Mouse (Mus musculus) heart, embryonic 15.5 days (tissue): ENCODE results near the gene Lypd3. TPM values are rescaled to one million over a fixed set of nuclear protein-coding genes. Genes with fewer than 3 reads are reported as not detected.

Experiments
- ATAC-seq: fragments of 200-750 bp; cut with Nextera tagmentation; replicated peaks from 2 replicates; pipeline ENCODE4 v1.8.0; 2017; ENCODE audit warnings: low read depth, moderate TSS enrichment; ENCODE audit not compliant: insufficient number of reproducible peaks, insufficient read depth, low FRiP score
- H3K27ac ChIP-seq: fragments of 300-500 bp; sonication (generic); 2 replicates; pipeline ENCODE4 v1.5.1; 2015; ENCODE audit warnings: mild to moderate bottlenecking, inconsistent platforms
- H3K27me3 ChIP-seq: fragments of 300-500 bp; sonication (generic); 2 replicates; pipeline ENCODE4 v1.6.1; 2015; ENCODE audit warnings: inconsistent platforms
- H3K36me3 ChIP-seq: fragments of 300-500 bp; sonication (generic); 2 replicates; pipeline ENCODE4 v1.6.1; 2015; ENCODE audit warnings: mild to moderate bottlenecking, inconsistent platforms
- H3K4me1 ChIP-seq: fragments of 300-500 bp; sonication (generic); replicated peaks from 2 replicates; pipeline ENCODE4 v1.6.1; 2015; ENCODE audit warnings: inconsistent platforms
- H3K4me2 ChIP-seq: fragments of 300-500 bp; sonication (generic); 2 replicates; pipeline ENCODE4 v1.6.1; 2015; ENCODE audit warnings: inconsistent platforms, mild to moderate bottlenecking, moderate library complexity
- H3K4me3 ChIP-seq: fragments of 300-500 bp; sonication (generic); 2 replicates; pipeline ENCODE4 v1.5.1; 2015; ENCODE audit warnings: mild to moderate bottlenecking, inconsistent platforms
- H3K9ac ChIP-seq: fragments of 300-500 bp; sonication (generic); 2 replicates; pipeline ENCODE4 v1.6.1; 2015; ENCODE audit warnings: mild to moderate bottlenecking, inconsistent platforms
- H3K9me3 ChIP-seq: fragments of 300-500 bp; sonication (generic); replicated peaks from 2 replicates; pipeline ENCODE4 v1.6.1; 2016; ENCODE audit warnings: inconsistent platforms
- WGBS: fragments of 180-500 bp; shearing (Covaris S2); methylation state at CpG from one replicate; pipeline ENCODE4 v1.1.7; 2015; ENCODE audit warnings: mixed read lengths; 5-methylcytosine and 5-hydroxymethylcytosine counted together
- polyA plus RNA-seq: library from polyadenylated mRNA; unstranded; fragments of >200 nt; fragmentation: Nextera tagmentation; extraction: Ambion mirVana; gene quantifications from 2 replicates; pipeline ENCODE4 v1.2.1, GENCODE M21; 2015

Gene Lypd3
- polyA plus RNA-seq, 1 experiment from 2014 or later, result 0.10 TPM

DNA sequence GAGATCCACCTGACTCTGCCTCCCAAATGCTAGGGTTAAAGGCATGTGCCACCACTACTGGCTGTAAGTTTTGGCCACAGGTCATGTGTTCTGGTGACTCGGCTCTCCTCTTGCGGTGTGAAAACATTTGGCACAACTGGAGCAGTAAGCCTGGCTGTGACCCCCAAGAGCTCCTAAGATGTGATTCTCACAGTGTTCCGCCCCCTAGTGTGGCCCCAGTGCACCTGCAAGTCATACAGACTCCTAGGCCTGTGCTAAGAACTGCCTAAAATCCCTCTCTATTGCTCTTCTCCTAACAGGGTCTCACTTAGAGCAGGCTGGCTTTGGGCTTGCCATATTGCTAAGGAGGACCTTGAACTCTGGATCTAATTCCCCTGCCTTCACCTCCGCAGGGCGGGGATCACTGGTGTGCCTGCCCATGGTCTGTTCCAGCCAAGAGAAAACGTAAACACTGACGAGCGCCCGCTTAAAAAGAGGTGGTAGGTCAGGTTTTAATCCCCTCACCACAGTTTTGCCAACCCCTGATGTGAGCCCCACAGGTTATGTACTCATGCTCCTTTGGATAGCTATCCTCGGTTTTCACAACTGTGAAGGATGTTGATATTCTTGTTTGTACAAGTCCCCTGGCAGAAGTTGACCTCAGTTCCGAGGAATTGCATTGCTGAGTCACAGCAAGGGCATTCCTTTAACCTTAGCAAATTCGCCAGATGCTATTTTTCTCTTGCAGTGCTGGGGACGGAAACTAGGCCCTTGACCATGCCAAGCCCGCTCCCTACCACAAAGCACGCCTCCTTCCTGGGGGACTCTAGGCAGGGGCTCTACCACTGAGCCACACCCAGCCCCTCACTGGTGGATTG lies 36.9 kb upstream of the Lypd3 start:
- peaks cover 6% of the 10 kb centered on the region for H3K4me1 ChIP-seq
- H3K27me3 ChIP-seq, result no peaks in the 10 kb centered on the region
- H3K36me3 ChIP-seq, result no peaks in the 10 kb centered on the region
- no peaks in the 10 kb centered on the region for H3K9me3 ChIP-seq
- WGBS, result 68% methylated on average over 15 of the region's 15 CpGs
- no peak overlapping the region for H3K4me3 ChIP-seq
- H3K4me2 ChIP-seq, result no peak overlapping the region
- H3K27ac ChIP-seq, result no peak overlapping the region
- no peak overlapping the region for H3K9ac ChIP-seq
- no peak for ATAC-seq

DNA sequence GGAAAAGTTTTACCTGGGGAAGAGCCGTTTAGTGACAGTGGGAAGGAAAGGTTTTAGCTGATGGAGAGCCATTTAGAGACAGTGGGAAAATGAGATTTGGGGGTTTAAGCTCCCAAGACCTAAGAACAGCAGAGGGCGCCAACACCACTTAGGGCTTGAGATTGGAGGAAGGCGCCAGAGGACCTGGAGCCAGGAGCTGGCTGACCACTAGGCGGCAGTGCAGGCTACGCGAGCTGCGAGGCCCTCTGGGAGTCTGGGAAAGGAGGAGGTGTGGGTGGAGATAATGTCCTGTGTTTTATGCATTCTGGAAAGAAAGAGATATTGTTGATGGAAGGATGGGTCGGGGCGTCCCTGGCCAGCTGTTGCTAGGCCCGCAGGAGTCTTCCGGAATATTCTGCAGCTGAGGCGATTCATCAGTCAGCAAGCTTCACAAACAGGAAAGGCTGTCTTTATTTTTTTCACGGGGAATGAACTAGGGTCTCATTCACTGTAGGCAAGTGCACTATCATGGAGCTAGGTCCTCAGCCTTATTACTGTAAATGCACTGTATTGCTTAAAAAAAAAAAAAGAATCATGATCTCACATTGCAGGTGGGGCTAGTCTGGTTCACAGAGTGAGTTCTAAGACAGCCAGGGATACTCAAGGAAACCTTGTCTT lies 35.3 kb upstream of the Lypd3 start:
- no peaks in the 10 kb centered on the region for H3K27me3 ChIP-seq
- H3K36me3 ChIP-seq, result no peaks in the 10 kb centered on the region
- no peaks in the 10 kb centered on the region for H3K9me3 ChIP-seq
- WGBS, result 7% methylated on average over 13 of the region's 13 CpGs
- peak overlapping the region; percentile 52 for H3K4me2 ChIP-seq
- H3K27ac ChIP-seq, result no peak overlapping the region
- peak; percentile 80; the same call in 1 of the 2 replicates for ATAC-seq
- peaks cover 2% of the 10 kb centered on the region; the same call in 1 of the 2 replicates for H3K4me1 ChIP-seq
- H3K9ac ChIP-seq, result no peak overlapping the region
- H3K4me3 ChIP-seq, result no peak overlapping the region

DNA sequence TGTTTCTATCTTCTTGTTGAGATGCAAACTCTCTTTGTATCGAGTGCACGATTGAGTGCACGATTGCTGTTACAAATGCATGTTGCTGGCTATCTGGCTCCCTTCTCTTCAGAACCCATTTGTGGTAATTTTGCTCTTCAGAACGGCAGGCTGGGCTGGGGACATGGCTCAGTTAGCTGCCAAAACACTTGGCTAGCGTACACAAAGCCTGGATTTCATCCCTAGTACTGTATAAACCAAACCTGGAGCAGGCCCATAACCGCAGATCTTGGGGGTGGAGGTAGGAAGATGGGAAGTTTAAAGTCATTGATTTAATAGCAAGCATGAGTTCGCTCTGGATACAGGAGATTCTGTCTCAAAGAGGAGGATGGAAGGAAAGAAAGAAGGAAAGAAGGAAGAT lies 30.8 kb upstream of the Lypd3 start:
- H3K27ac ChIP-seq, result no peak overlapping the region
- no peaks in the 10 kb centered on the region for H3K9me3 ChIP-seq
- no peaks in the 10 kb centered on the region for H3K36me3 ChIP-seq
- H3K4me3 ChIP-seq, result no peak overlapping the region
- peaks cover 23% of the 10 kb centered on the region for H3K27me3 ChIP-seq
- H3K4me2 ChIP-seq, result no peak overlapping the region
- H3K9ac ChIP-seq, result no peak overlapping the region
- 85% methylated on average over 7 of the region's 7 CpGs for WGBS
- ATAC-seq, result no peak
- peaks cover 7% of the 10 kb centered on the region for H3K4me1 ChIP-seq

DNA sequence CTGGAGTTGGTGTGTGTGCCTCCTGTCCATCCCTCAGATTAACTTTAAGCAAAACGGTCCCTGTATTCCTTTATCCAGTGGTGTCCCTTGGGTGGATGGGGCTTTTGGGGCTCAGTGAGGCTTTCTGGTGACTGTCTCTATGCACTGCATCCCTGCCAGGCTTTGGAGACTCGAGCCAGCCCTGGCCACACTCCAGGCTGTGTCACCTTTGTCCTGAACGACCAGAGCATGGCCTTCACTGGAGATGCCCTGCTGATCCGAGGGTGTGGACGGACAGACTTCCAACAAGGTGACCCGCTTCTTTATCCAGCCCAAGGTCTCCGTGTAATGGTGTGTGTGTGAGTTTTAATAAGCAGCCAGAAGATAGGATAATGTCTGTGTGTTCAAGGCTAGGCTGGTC lies 30.3 kb upstream of the Lypd3 start:
- Histone ChIP-seq H3K27me3 (peaks cover 28% of the 10 kb centered on the region), H3K27ac (no peak overlapping the region), H3K9ac (no peak overlapping the region), H3K4me3 (no peak overlapping the region), H3K4me2 (no peak overlapping the region), H3K9me3 (no peaks in the 10 kb centered on the region), H3K36me3 (no peaks in the 10 kb centered on the region), H3K4me1 (peaks cover 11% of the 10 kb centered on the region)
- no peak for ATAC-seq
- 74% methylated on average over 7 of the region's 7 CpGs for WGBS

DNA sequence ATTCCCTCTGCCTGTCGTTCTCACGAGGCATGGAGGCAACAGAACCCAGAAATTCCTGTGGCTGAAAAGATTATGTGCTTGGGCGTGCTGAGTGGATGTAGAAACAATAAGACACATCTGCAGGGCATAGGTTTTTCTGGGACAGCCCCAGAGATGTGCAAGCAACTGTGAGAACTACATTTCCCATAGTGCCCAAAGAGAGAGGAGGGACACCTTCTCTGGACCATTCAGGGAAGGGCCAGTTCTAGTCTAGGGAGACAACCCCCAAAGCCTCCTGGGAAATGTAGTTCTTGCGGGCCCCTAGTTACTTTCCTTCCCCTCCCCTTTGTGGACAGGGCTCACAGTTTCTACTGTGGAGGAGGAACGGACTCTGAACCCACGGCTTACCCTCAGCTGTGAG lies 28.3 kb upstream of the Lypd3 start:
- WGBS, result 48% methylated on average over 6 of the region's 6 CpGs
- Histone ChIP-seq H3K36me3 (no peaks in the 10 kb centered on the region), H3K27ac (no peak overlapping the region), H3K4me3 (no peak overlapping the region), H3K27me3 (peaks cover 47% of the 10 kb centered on the region), H3K4me1 (peaks cover 23% of the 10 kb centered on the region), H3K9ac (no peak overlapping the region), H3K4me2 (no peak overlapping the region), H3K9me3 (no peaks in the 10 kb centered on the region)
- peak; percentile 60; the same call in 1 of the 2 replicates for ATAC-seq

DNA sequence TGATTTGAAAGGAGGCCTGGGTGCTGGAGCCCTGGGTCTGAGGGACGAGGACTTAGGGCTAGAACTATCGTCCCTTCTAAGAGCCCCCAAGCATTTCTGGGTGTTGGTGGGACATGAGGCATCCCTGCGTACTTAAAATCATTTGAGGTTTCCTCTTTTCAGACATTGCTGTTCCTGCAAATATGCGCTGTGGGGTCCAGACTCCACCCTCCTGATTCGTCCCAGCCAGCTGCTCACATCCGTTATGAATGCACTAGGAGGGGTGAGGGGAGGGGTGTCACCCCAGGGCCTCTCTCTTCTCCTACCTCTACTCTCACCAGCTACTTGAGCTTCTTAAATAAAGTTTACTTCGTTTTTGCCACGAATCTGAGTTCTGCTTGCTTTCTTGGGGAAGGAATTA lies 27.8 kb upstream of the Lypd3 start:
- Histone ChIP-seq H3K36me3 (no peaks in the 10 kb centered on the region), H3K9ac (no peak overlapping the region), H3K27me3 (peaks cover 52% of the 10 kb centered on the region), H3K4me1 (peaks cover 23% of the 10 kb centered on the region), H3K9me3 (no peaks in the 10 kb centered on the region), H3K27ac (no peak overlapping the region), H3K4me3 (no peak overlapping the region), H3K4me2 (no peak overlapping the region)
- ATAC-seq, result no peak
- 70% methylated on average over 8 of the region's 8 CpGs for WGBS

DNA sequence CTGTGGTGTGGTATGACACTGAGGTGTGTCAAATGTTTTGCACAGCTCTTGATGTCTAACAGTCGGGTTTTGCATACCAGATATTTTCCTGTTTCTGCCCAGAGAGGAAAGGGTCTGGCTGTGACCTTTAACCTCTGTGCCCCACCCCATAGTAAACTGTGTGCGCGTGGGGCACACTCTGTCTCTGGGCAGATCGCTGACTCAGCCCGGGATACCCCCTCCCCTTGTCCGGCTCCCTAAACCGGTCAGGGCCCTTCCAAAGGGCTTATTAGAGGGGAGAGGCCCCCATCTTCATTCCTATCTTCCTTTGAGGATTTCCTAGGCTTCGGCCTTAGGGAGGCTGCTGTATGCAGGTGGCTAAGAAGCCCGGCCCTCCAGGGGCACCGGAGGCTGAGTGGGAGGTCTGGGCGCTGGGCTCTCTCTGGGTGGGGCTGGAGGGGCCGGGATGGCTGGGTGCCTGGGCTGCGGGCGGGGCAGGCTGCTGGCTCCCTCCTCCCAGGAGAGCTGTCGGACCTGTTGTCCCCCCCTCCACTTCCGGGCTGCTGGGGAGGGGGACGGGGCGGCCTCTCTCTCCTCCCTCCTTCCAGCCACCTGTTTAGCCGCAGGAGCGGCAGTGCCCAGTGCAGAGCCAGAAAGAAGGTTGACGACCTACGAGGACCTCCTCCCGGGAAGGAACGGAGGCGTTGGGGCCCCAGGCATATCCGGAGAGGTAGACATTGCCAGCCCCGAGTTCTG lies 26.0 kb upstream of the Lypd3 start, which contains the start of gene Phldb3:
Phldb3 (plus strand) TSS at position 620 of the 735 bp plus-strand sequence.
- Histone ChIP-seq H3K4me1 (peaks cover 23% of the 10 kb centered on the region), H3K4me3 (peak within 1 kb of the TSS; percentile 55), H3K27me3 (peaks cover 56% of the 10 kb centered on the region), H3K4me2 (peak within 1 kb of the TSS; percentile 75), H3K27ac (no peak within 1 kb of the TSS; the same call in 1 of the 2 replicates), H3K9ac (peak within 1 kb of the TSS; percentile 25), H3K36me3 (no peaks in the 10 kb centered on the region), H3K9me3 (no peaks in the 10 kb centered on the region)
- 5% methylated on average over 24 of the region's 27 CpGs for WGBS
- peak; percentile 16; the same call in 1 of the 2 replicates for ATAC-seq

DNA sequence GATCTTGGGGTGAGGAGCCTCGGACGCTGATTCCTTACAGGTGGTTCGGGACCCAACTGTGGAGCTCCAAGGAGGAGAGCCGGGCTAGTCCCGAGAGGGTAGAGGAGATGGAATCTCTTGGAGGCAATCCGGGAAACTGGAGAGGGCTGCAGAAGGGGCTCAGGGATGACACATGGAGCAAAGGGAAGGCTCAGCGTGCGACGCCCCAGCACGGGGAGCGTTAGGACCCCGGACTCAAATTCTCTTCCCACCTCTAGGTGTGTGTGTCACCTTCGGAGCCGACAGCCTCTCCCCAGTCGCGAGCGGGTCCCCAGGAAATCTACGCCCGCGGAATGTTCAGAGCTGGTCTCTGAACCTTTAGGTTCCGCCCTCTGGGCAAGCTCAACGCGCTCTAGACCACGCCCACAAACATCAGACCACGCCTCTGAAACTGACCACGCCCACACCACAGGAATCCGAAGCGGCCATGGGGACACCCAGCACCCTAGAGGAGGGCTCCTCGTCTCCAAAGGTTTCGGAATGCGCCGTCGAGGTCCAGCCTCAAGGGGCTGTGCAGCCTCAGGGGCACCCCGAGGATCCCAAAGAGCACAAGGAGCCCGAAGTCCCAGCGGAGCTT lies 25.4 kb upstream of the Lypd3 start:
- Histone ChIP-seq H3K9ac (peak overlapping the region; percentile 25), H3K4me1 (peaks cover 23% of the 10 kb centered on the region), H3K4me3 (peak overlapping the region; percentile 55), H3K27me3 (peaks cover 56% of the 10 kb centered on the region), H3K4me2 (peak overlapping the region; percentile 75), H3K36me3 (no peaks in the 10 kb centered on the region), H3K9me3 (no peaks in the 10 kb centered on the region), H3K27ac (no peak overlapping the region)
- 1% methylated on average over 36 of the region's 36 CpGs for WGBS
- peak; percentile 37 for ATAC-seq

DNA sequence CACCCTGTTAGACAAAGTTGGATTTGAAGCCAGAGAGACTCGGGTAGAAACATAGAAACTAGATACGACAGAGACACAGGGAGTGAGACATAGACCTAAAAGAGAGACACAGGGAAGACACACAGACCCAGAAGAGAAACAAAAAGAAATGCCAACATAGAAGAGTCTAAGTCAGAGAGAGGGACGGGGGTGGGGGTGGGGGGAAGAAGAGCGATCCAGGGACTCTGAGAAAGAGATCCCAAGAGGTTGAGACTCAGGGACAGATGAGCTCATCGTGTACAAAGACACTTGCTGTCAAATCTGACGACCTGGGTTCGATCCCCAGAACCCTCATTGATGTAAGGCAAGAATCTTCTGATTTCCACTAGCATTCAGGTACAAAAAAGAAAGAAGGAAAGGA lies 24.6 kb upstream of the Lypd3 start:
- 13% methylated on average over 7 of the region's 7 CpGs for WGBS
- Histone ChIP-seq H3K27me3 (peaks cover 56% of the 10 kb centered on the region), H3K4me2 (peak overlapping the region; percentile 75), H3K4me3 (peak overlapping the region; percentile 55), H3K9me3 (no peaks in the 10 kb centered on the region), H3K4me1 (peaks cover 23% of the 10 kb centered on the region), H3K9ac (peak overlapping the region; percentile 25; the same call in 1 of the 2 replicates), H3K27ac (no peak overlapping the region), H3K36me3 (no peaks in the 10 kb centered on the region)
- no peak for ATAC-seq

DNA sequence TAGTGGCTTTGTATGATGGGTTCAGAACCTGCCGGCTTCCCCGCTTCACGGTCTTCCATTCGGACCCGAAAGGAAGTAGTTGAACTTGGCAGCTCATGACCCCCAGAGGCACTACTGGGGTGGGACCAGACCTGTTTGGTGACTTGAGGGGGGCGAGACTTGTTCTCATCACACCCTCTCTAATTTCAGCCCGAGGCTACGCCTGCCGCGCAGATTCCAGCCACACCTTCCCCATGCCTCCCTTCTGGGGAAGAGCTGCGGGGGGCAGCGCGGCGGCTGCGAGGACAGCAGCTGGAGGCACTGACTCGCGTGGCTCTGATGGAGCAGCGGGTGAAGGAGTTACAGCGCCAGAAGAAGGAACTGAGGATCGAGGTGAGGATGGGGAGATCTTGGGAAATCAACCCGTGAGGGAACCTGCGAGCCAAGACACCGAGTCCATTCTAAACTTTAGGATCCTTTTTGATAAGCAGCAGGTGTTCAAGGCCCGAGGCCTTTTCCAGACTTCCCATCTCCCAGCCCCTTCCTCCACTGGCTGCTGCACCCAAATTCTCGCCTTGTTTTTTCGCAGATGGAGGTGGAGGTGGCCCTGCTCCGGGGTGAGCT lies 23.9 kb upstream of the Lypd3 start:
- H3K9me3 ChIP-seq, result no peaks in the 10 kb centered on the region
- H3K9ac ChIP-seq, result no peak overlapping the region
- peak overlapping the region; percentile 51 for H3K4me2 ChIP-seq
- H3K4me3 ChIP-seq, result peak overlapping the region; percentile 26; the same call in 1 of the 2 replicates
- WGBS, result 6% methylated on average over 27 of the region's 27 CpGs
- peaks cover 56% of the 10 kb centered on the region for H3K27me3 ChIP-seq
- H3K27ac ChIP-seq, result no peak overlapping the region
- H3K4me1 ChIP-seq, result peaks cover 23% of the 10 kb centered on the region
- ATAC-seq, result no peak
- H3K36me3 ChIP-seq, result no peaks in the 10 kb centered on the region
